Mouse (Mus musculus) right cerebral cortex, postnatal 14 days (tissue): ENCODE data around the gene Olfr43.

Source experiments
- DNase-seq: peaks from one replicate; pipeline ENCODE4 v3.0.0; 2022

Gene Olfr43

GRCm38 (mm10) chr11:74211279-74211678, at the start of gene Olfr43:
Olfr43 (minus strand) TSS chr11:74211379.
- no peak for DNase-seq

GRCm38 (mm10) chr11:74259508-74259907, 48.3 kb upstream of the Olfr43 start, which contains the start of gene Olfr406:
Olfr406 (plus strand) TSS chr11:74259808.
- DNase-seq, result no peak

GRCm38 (mm10) chr11:74241201-74241600, 30.0 kb upstream of the Olfr43 start:
- DNase-seq, result no peak

- DNase-seq, result no peak
Observed at GRCm38 (mm10) chr11:74185949-74186348, 25.2 kb downstream of the Olfr43 start, which contains the start of gene Olfr403. Olfr403 (plus strand) TSS chr11:74186249.

- no peak for DNase-seq
Observed at GRCm38 (mm10) chr11:74183745-74184144, 27.4 kb downstream of the Olfr43 start.

GRCm38 (mm10) chr11:74183168-74183567, 28.0 kb downstream of the Olfr43 start:
- DNase-seq, result no peak

GRCm38 (mm10) chr11:74168771-74169170, 42.4 kb downstream of the Olfr43 start:
- no peak for DNase-seq
